Mouse (Mus musculus): Measurements from ENCODE around the gene Fam129b. TPM values are rescaled to one million over a fixed set of nuclear protein-coding genes. Genes with fewer than 3 reads are reported as not detected.
A peak's percentile ranks its signal among the peaks of the same experiment; 100 is the strongest.

The Fam129b gene
- total RNA-seq, 4 experiments from 2014 or later: 18.7 to 35.3 (median 29.3) TPM

DNA sequence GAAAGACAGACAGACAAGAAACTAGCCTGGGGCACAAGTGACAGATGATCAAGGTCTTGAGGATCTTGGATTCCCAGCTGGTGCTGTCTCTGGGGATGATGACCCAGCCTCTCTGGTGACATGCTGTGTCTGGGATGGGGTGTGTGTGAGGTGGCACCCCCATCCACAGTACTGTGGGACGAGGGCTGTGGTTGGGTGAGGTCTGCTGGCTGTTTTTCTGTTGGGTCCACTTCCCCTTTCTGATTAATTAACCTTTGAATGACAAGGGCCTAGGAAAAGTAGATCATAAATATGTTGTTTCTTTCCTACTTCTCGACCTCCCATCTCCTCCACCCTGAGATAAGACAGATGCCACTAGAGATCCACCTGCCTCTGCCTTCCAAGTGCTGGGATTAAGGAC lies 18.2 kb downstream of the Fam129b start:
- no peak for DNase-seq

GRCm38 (mm10) chr2:32895606-32896106 lies 19.7 kb downstream of the Fam129b start:
- no peak for DNase-seq

DNA sequence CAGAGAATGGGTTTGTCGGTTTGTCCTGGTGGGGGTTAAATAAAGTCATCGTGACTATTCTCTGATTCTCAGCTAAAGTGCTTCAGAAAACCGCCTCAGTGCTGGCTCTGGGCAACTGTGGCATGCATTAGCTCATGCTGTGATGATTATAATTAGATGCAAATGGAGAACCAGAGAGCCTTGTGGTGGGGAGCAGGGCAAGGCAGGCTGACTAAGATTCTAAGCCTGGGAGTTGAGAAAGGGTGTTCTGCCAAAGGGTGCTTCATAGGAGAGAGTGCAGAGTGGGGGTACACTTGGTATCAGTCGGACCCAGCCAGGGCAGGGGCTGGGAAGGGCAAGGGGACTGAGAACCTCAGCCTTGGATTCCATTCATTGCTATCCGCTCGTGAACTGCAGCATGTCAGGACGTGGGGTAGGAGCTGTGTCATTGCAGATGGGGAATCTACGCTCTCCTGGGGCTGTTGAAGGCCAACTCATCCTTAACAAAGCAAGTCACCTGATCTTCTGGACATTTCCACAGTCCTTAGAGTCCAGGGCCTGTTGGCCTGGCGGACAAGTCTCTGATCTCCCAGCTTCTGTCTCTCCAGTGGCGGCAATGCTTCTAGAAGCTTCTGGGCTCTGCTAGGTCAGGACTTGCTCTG lies 20.7 kb downstream of the Fam129b start:
- no peak for DNase-seq

- DNase-seq: no peak
Observed at GRCm38 (mm10) chr2:32898983-32899382, 23.1 kb downstream of the Fam129b start.

DNA sequence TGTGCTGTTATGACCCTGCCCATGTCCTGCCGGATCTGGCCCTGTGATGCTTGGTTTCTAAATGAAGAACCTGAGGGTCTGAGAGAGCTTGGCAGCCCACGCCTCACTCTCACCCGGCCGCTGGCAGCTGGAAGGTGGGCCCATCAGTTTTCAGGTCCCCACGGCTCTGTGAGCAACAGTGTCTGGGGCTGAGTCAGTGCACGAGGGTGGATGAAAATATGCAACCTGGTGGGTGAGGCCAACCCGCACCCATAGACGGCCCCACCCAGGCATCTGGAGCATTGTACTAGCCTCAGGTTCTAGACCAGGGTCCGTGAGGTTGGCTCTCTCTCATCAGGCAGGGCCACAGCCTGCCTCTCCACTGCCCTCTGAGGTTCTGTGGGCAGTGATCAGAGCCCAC lies 26.2 kb downstream of the Fam129b start:
- no peak for DNase-seq

- DNase-seq: no peak
Observed at GRCm38 (mm10) chr2:32903470-32903869, 27.6 kb downstream of the Fam129b start.

DNA sequence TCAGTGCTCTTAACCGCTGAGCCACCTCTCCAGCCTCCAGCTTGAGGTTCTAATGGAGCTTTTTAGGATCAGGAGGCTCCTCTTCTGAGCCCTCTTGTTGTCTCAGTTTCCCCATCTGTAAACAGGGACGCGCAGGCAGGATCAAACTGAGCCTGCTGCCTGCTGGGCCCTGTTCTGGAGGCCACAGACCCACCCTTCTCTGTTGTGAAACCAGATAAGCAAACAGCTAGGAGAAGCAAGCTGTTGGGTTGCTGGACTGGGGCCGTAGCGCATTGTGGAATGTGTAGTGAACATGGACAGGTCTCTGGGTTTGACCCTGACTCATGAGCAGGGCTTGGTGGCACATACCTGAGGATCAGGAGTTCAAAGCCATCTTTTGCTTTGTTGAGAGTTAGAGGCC lies 28.7 kb downstream of the Fam129b start:
- no peak for DNase-seq

DNA sequence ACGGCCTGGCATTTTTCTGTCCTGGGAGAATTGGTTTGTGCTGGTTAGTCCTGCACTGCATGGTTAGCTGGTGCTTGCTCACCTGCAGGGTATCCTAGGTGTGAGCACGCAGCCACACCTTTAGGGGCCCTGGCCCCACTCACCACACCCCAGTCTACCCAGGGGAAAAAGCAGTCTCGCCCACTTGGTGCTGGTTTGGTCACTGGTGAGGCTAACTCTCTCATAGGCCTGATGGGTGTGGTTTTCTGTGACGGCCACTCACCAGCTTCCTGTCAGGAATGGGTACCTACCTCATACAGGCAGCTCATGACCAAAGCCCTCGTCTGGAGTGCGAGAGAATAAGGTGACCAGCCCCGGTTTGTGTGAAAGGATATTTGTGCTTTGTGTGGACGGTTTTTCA lies 29.4 kb downstream of the Fam129b start:
- no peak for DNase-seq

DNA sequence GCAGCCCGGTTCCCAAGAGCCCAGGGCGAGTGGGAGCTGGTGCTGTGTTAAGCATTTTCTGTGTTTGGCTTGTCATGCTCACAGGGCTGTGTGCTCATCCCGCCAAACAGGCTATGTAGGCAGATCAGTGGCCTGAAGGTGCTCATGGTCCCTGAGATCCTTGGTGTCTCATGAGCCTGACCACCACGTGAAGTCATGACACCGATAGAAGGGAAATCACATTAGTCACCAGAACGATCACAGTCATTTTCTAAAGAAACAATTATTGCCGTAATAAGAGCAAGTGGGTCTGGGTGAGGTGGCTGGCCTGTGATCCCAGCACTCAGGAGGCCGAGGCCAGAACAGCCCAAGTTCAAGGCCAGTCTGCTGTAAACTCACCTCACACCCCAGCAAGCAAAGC lies 31.5 kb downstream of the Fam129b start:
- no peak for DNase-seq

DNA sequence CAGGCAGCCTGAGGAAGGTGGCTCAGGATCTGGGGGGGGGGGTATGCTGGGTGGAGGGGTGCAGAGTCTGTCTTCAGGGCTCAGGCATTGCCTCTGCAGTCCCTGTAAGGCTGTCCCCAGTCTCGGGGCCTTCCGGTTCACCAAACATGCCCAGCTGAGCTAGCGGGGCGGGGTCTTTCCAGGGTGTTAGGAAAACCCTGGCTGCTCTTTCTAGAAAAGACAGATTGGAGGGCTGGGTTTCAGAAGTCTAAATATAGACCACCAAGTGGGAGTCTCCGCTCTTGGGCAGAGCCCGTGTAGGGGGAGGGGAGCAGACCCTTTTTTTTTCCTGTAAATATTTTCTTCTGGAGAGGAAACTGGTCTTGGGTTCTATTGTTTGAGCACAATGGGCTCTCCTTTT lies 32.4 kb downstream of the Fam129b start:
- DNase-seq: no peak

GRCm38 (mm10) chr2:32908796-32909195 lies 32.9 kb downstream of the Fam129b start:
- no peak for DNase-seq

GRCm38 (mm10) chr2:32911639-32912182 lies 35.8 kb downstream of the Fam129b start:
- DNase-seq: no peak

DNA sequence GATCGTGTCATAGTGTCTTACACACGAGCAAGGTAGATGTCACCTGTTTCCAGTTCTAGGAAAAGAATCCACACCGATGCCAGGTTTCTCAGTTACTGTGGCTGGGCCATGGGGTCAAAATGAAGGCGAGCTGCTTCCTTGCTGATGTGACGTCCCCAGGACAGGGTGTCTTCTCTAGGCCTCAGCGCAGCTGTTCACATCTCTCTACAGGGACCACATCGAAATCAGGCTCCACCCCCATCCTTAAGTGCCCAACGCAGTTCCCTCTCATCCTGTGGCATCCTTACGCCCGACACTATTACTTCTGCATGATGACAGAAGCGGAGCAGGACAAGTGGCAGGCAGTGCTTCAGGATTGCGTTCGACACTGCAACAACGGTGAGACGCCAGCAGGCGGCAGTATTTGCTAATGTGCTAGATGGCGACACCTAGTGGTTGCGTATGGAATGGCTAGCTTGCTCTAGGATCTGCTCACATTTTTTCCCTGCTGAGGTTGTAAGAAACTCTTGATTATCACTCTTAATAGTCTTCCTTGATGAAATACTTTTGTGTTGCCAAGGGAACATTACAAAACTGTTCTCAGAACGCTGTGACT lies 36.4 kb downstream of the Fam129b start:
- peak; percentile 57 for DNase-seq

GRCm38 (mm10) chr2:32914362-32914761 lies 38.4 kb downstream of the Fam129b start:
- DNase-seq: no peak

DNA sequence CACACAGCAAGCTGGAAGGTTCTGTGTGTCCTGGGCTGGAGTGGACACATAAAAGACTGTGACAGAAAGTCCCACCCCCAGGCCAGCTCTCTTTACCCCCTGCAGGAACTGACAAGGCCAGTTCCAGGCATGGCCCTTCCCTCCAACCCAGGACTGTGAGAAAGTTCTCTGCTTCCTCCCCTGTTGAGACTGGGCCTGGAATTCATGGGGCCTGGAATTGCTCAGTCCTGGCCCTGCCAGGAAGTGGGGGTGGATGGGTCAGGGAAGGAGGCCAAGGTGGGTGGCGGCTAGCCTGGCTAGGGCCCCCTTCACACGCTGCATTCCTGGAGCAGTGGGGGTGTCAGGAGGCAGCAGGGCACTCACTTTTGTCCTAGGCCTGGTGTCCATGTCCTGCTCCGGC lies 39.0 kb downstream of the Fam129b start:
- DNase-seq: peak; percentile 36

- peak; percentile 59 for DNase-seq
Observed at GRCm38 (mm10) chr2:32917526-32917925, 41.6 kb downstream of the Fam129b start.

GRCm38 (mm10) chr2:32918391-32918790 lies 42.5 kb downstream of the Fam129b start:
- no peak for DNase-seq

GRCm38 (mm10) chr2:32921235-32921634 lies 45.3 kb downstream of the Fam129b start:
- DNase-seq: no peak

GRCm38 (mm10) chr2:32921801-32922380 lies 46.0 kb downstream of the Fam129b start:
- DNase-seq: no peak

- no peak for DNase-seq
Observed at GRCm38 (mm10) chr2:32922564-32922963, 46.6 kb downstream of the Fam129b start.

GRCm38 (mm10) chr2:32923551-32924250 lies 47.8 kb downstream of the Fam129b start:
- DNase-seq: no peak

- no peak for DNase-seq
Observed at GRCm38 (mm10) chr2:32924306-32924844, 48.5 kb downstream of the Fam129b start.
